Comparison of ENCODE assay signal across 15 mouse cellular contexts in the genomic region with DNA sequence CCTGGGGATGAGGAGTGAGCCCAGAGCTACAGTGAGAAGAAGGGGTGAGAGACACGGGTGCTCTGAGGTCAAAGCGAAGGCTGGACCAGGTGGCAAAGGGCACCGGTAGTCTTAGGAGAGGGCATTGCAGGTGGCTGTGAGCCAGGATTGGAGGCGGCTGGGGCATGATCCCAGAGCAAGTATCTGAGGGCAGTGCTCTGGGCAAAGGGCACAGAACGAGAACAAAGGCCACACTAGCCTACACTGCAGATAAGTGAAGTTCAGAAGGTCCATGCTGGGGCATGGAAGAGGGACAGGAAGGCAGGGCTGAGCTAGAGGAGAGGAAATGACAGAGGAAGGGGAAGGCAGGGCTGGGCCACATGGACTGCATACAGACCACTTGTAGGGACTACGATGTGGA.
DNase-seq lines count a peak whose midpoint lies in the region; ATAC-seq and TF ChIP-seq lines count a peak whose summit lies in the region.
"Had no signal": no experiment of that assay in that cellular context is flagged by ENCODE, and none has a peak within 500 bp of the region (broad histone marks: within the 10 kb centered on the region; RNA-seq: fewer than 3 reads in every experiment).

No protein-coding gene starts in this region.

- no peak overlapping the region for H3K4me3 ChIP-seq in heart, embryonic 13.5 days
- no peak overlapping the region for H3K4me3 ChIP-seq in midbrain, embryonic 10.5 days
- no peak overlapping the region for H3K4me3 ChIP-seq in midbrain, embryonic 16.5 days (ENCODE audit: low read depth, low read length)
- H3K4me3 ChIP-seq in limb, embryonic 10.5 days, result no peak overlapping the region
- H3K4me3 ChIP-seq in stomach, embryonic 15.5 days (replicated peaks), result no peak overlapping the region
- no peak overlapping the region for H3K4me3 ChIP-seq in thymus, adult 2 months (ENCODE audit: control insufficient read depth, insufficient read depth, low read length)
- H3K4me3 ChIP-seq: heart, embryonic 12.5 days; limb, embryonic 12.5 days had no signal

- no peaks in the 10 kb centered on the region for H3K36me3 ChIP-seq in heart, embryonic 13.5 days
- no peaks in the 10 kb centered on the region for H3K36me3 ChIP-seq in midbrain, embryonic 10.5 days
- H3K36me3 ChIP-seq in midbrain, embryonic 16.5 days (ENCODE audit: control insufficient read depth, insufficient read depth, low read length), result no peaks in the 10 kb centered on the region
- no peaks in the 10 kb centered on the region for H3K36me3 ChIP-seq in limb, embryonic 10.5 days
- H3K36me3 ChIP-seq in stomach, embryonic 15.5 days, result no peaks in the 10 kb centered on the region
- no peaks in the 10 kb centered on the region for H3K36me3 ChIP-seq in thymus, adult 2 months (ENCODE audit: control insufficient read depth, insufficient read depth, low read length)
- H3K36me3 ChIP-seq: heart, embryonic 12.5 days; limb, embryonic 12.5 days had no signal

- peaks cover 45% of the 10 kb centered on the region for H3K4me1 ChIP-seq in heart, embryonic 13.5 days
- H3K4me1 ChIP-seq in midbrain, embryonic 10.5 days, result peaks cover 81% of the 10 kb centered on the region
- peaks cover 42% of the 10 kb centered on the region for H3K4me1 ChIP-seq in midbrain, embryonic 16.5 days (ENCODE audit: control insufficient read depth, insufficient read depth, low read length)
- H3K4me1 ChIP-seq in limb, embryonic 10.5 days, result peaks cover 85% of the 10 kb centered on the region
- H3K4me1 ChIP-seq in stomach, embryonic 15.5 days, result peaks cover 53% of the 10 kb centered on the region
- H3K4me1 ChIP-seq in thymus, adult 2 months (replicated peaks; ENCODE audit: control insufficient read depth, insufficient read depth, low read length), result peaks cover 8% of the 10 kb centered on the region

- 55% methylated on average over 6 of the region's 6 CpGs for WGBS in heart, embryonic 13.5 days
- WGBS in midbrain, embryonic 10.5 days, result 83% methylated on average over 6 of the region's 6 CpGs
- 78% methylated on average over 6 of the region's 6 CpGs for WGBS in midbrain, embryonic 16.5 days
- WGBS in limb, embryonic 10.5 days, result 74% methylated on average over 6 of the region's 6 CpGs
- 66% methylated on average over 6 of the region's 6 CpGs for WGBS in stomach, embryonic 15.5 days
- 73% methylated on average over 6 of the region's 6 CpGs for WGBS in thymus, adult 2 months

- no peak for TF ChIP-seq CTCF in thymus, adult 2 months (IDR thresholded peaks at IDR 0.05; ENCODE audit: borderline replicate concordance, control insufficient read depth, extremely low read depth, insufficient read depth, low read length, poor library complexity)

- no peak for TF ChIP-seq POLR2A in thymus, adult 2 months (IDR thresholded peaks at IDR 0.05; ENCODE audit: control insufficient read depth, extremely low read depth, insufficient read depth, low read length, poor library complexity)

- no peak overlapping the region for H3K4me2 ChIP-seq in heart, embryonic 13.5 days
- no peak overlapping the region for H3K4me2 ChIP-seq in midbrain, embryonic 16.5 days (ENCODE audit: low read length)
- no peak overlapping the region for H3K4me2 ChIP-seq in stomach, embryonic 15.5 days
- H3K4me2 ChIP-seq: heart, embryonic 12.5 days; limb, embryonic 12.5 days had no signal

- no peak for ATAC-seq in heart, embryonic 13.5 days (ENCODE audit: extremely low read depth, insufficient number of reproducible peaks, low FRiP score, low TSS enrichment)
- no peak for ATAC-seq in midbrain, embryonic 16.5 days
- ATAC-seq in stomach, embryonic 15.5 days (ENCODE audit: insufficient read depth, low FRiP score, low read depth), result no peak; the same call in 1 of the 2 replicates
- ATAC-seq in frontal cortex, adult (ENCODE audit: low TSS enrichment), result no peak
- ATAC-seq: forebrain, embryonic 14.5 days; Patski had no signal

- DNase-seq in heart, adult 11 months, result no peak
- no peak for DNase-seq in midbrain, embryonic 10.5 days (ENCODE audit: low spot score)
- no peak for DNase-seq in limb, embryonic 10.5 days (ENCODE audit: low spot score)
- DNase-seq in thymus, adult 2 months, result no peak
- DNase-seq: adrenal gland, postnatal 25 days; cerebellum, adult 18-20 months had no signal

- H3K9ac ChIP-seq in heart, embryonic 13.5 days, result peak overlapping the region; percentile 48
- H3K9ac ChIP-seq in midbrain, embryonic 16.5 days (ENCODE audit: low read depth, low read length), result no peak overlapping the region
- H3K9ac ChIP-seq in stomach, embryonic 15.5 days, result no peak overlapping the region
- H3K9ac ChIP-seq: heart, embryonic 12.5 days; limb, embryonic 12.5 days had no signal

- H3K27me3 ChIP-seq in heart, embryonic 13.5 days (replicated peaks), result peaks cover 24% of the 10 kb centered on the region
- peaks cover 68% of the 10 kb centered on the region for H3K27me3 ChIP-seq in midbrain, embryonic 10.5 days (ENCODE audit: low read depth, poor library complexity, severe bottlenecking)
- H3K27me3 ChIP-seq in midbrain, embryonic 16.5 days (ENCODE audit: control insufficient read depth, insufficient read depth, low read depth, low read length), result no peaks in the 10 kb centered on the region
- peaks cover 77% of the 10 kb centered on the region for H3K27me3 ChIP-seq in limb, embryonic 10.5 days (ENCODE audit: low read depth, poor library complexity, severe bottlenecking)
- H3K27me3 ChIP-seq in stomach, embryonic 15.5 days (replicated peaks), result no peaks in the 10 kb centered on the region
- no peaks in the 10 kb centered on the region for H3K27me3 ChIP-seq in thymus, adult 2 months (ENCODE audit: control insufficient read depth, insufficient read depth, low read length)
- H3K27me3 ChIP-seq: Patski had no signal

- no peaks in the 10 kb centered on the region for H3K9me3 ChIP-seq in heart, embryonic 13.5 days
- no peaks in the 10 kb centered on the region for H3K9me3 ChIP-seq in midbrain, embryonic 10.5 days (replicated peaks)
- no peaks in the 10 kb centered on the region for H3K9me3 ChIP-seq in midbrain, embryonic 16.5 days (replicated peaks; ENCODE audit: control insufficient read depth, low read length, poor library complexity, severe bottlenecking)
- H3K9me3 ChIP-seq in limb, embryonic 10.5 days (replicated peaks), result no peaks in the 10 kb centered on the region
- no peaks in the 10 kb centered on the region for H3K9me3 ChIP-seq in stomach, embryonic 15.5 days
- H3K9me3 ChIP-seq: heart, embryonic 12.5 days; limb, embryonic 12.5 days had no signal

- H3K27ac ChIP-seq in heart, embryonic 13.5 days (replicated peaks), result 0 out of 2 replicates have a peak overlapping the region, but pooled peaks have one; percentile 26
- H3K27ac ChIP-seq in midbrain, embryonic 10.5 days (replicated peaks), result 0 out of 2 replicates have a peak overlapping the region, but pooled peaks have one; percentile 38
- no peak overlapping the region for H3K27ac ChIP-seq in midbrain, embryonic 16.5 days (ENCODE audit: low read length)
- H3K27ac ChIP-seq in limb, embryonic 10.5 days, result 0 out of 2 replicates have a peak overlapping the region, but pooled peaks have one; percentile 11
- H3K27ac ChIP-seq in stomach, embryonic 15.5 days, result 0 out of 2 replicates have a peak overlapping the region, but pooled peaks have one; percentile 5
- no peak overlapping the region for H3K27ac ChIP-seq in thymus, adult 2 months (ENCODE audit: control insufficient read depth, insufficient read depth, low read length)
- H3K27ac ChIP-seq: kidney, postnatal 0 days; limb, embryonic 12.5 days had no signal

Comparison
In these comparisons a context has a peak if more than half of its experiments do, and no peak if none do; other contexts are left out.
1. H3K27ac ChIP-seq: peak in heart, embryonic 13.5 days (single experiment), midbrain, embryonic 10.5 days (single experiment), limb, embryonic 10.5 days (single experiment) and stomach, embryonic 15.5 days (single experiment); none in midbrain, embryonic 16.5 days (single experiment) and thymus, adult 2 months (single experiment).